Comparison of ENCODE assay signal across 10 mouse cellular contexts in genomic region chr17:21733049-21733448, GRCm38 (mm10). TPM values are rescaled to one million over a fixed set of nuclear protein-coding genes. Genes with fewer than 3 reads are reported as not detected.
DNase-seq lines count a peak whose midpoint lies in the region; TF ChIP-seq lines count a peak whose summit lies in the region.
"Had no signal": no experiment of that assay in that cellular context is flagged by ENCODE, and none has a peak within 500 bp of the region (broad histone marks: within the 10 kb centered on the region; RNA-seq: fewer than 3 reads in every experiment).

No protein-coding gene starts in this region.

- no peak overlapping the region for H3K27ac ChIP-seq in ES-E14 (ENCODE audit: insufficient read depth, low read depth, low read length, poor library complexity, severe bottlenecking)
- H3K27ac ChIP-seq in hindbrain, embryonic 10.5 days = peak overlapping the region; percentile 93

- no peaks in the 10 kb centered on the region for H3K27me3 ChIP-seq in hindbrain, embryonic 10.5 days (ENCODE audit: insufficient read depth, poor library complexity, severe bottlenecking)
- no peaks in the 10 kb centered on the region for H3K27me3 ChIP-seq in megakaryocyte, embryonic 14.5 days (replicated peaks)

- peaks cover 2% of the 10 kb centered on the region for H3K36me3 ChIP-seq in ES-E14 (ENCODE audit: control insufficient read depth, insufficient read depth, low read length, poor library complexity, severe bottlenecking)
- peaks cover 11% of the 10 kb centered on the region for H3K36me3 ChIP-seq in hindbrain, embryonic 10.5 days
- H3K36me3 ChIP-seq in megakaryocyte, embryonic 14.5 days (replicated peaks; ENCODE audit: low read length) = peaks cover 10% of the 10 kb centered on the region

- intact Hi-C loops in heart, postnatal 25 days (cut with DNase I) = loop anchor here (5.0 kb wide), 1 partner anchor 114 kb away; the partner anchor contains the start of gene Zfp820

- H3K4me1 ChIP-seq in ES-E14 (ENCODE audit: control insufficient read depth in 2 of 2, insufficient read depth in 2 of 2, low read length in 2 of 2, poor library complexity in 1 of 2) = peaks cover 0 to 2% of the 10 kb centered on the region in 2 experiments; a peak in 1 of 4 replicates
- peaks cover 8% of the 10 kb centered on the region for H3K4me1 ChIP-seq in hindbrain, embryonic 10.5 days (replicated peaks)
- H3K4me1 ChIP-seq in megakaryocyte, embryonic 14.5 days = peaks cover 12% of the 10 kb centered on the region

- peak overlapping the region; percentile 77 to 98; a peak in 3 of 4 replicates for H3K4me3 ChIP-seq in ES-E14 (ENCODE audit: insufficient read depth in 1 of 2, low read depth in 1 of 2, low read length in 2 of 2, poor library complexity in 1 of 2, severe bottlenecking in 1 of 2)
- peak overlapping the region; percentile 69 for H3K4me3 ChIP-seq in hindbrain, embryonic 10.5 days
- H3K4me3 ChIP-seq in megakaryocyte, embryonic 14.5 days (replicated peaks) = peak overlapping the region; percentile 92

- H3K9ac ChIP-seq in ES-E14 (ENCODE audit: insufficient read depth, low read depth, low read length, poor library complexity, severe bottlenecking) = no peak overlapping the region

- no peaks in the 10 kb centered on the region for H3K9me3 ChIP-seq in ES-E14 (ENCODE audit: control insufficient read depth, insufficient read depth, low read depth, low read length)
- no peaks in the 10 kb centered on the region for H3K9me3 ChIP-seq in hindbrain, embryonic 10.5 days
- no peaks in the 10 kb centered on the region for H3K9me3 ChIP-seq in megakaryocyte, embryonic 14.5 days

- in situ Hi-C loops in ES-E14 (cut with MboI; ENCODE audit: low sequenced_read_pairs in 2 of 2, unreplicated experiment in 2 of 2) = no loop called here

- 85% methylated on average over 4 of the region's 4 CpGs for WGBS in hindbrain, embryonic 10.5 days

- peak; percentile 79 for DNase-seq in heart, adult 11 months
- no peak for DNase-seq in heart, postnatal 25 days (ENCODE audit: low spot score)
- no peak for DNase-seq in ES-E14 (ENCODE audit: low read depth, low spot score)
- DNase-seq in hindbrain, embryonic 10.5 days (ENCODE audit: low spot score) = no peak
- DNase-seq in cerebellum, adult 9-11 months = no peak
- DNase-seq in thymus, postnatal 10 days (ENCODE audit: low spot score in 2 of 2) = no peak
- no peak for DNase-seq in layer of hippocampus, adult 18-20 months (ENCODE audit: low spot score in 2 of 2)

TF ChIP-seq in ES-E14, 5 proteins besides CTCF, POLR2A, EP300 and RAD21:
- TF ChIP-seq ZNF384 (IDR thresholded peaks at IDR 0.05; ENCODE audit: low read depth, low read length) = no peak
- TF ChIP-seq ZC3H11A (IDR thresholded peaks at IDR 0.05; ENCODE audit: borderline replicate concordance, low read depth, low read length) = no peak
- TF ChIP-seq MAFK (IDR thresholded peaks at IDR 0.05; ENCODE audit: insufficient read depth, low read depth, low read length) = no peak
- TF ChIP-seq CHD2 (IDR thresholded peaks at IDR 0.05; ENCODE audit: low read depth, low read length) = no peak
- TF ChIP-seq HCFC1 (IDR thresholded peaks at IDR 0.05; ENCODE audit: borderline replicate concordance, insufficient read depth, low read length) = no peak
TF ChIP-seq in ES-E14: peak in this region for 0.

RNA-seq across cellular contexts. Expression of gene Zfp229, which starts 2.5 kb away (rescaled TPM):
- 1 to 10 TPM; 7.3 to 7.4 TPM for total RNA-seq in heart, postnatal 25 days (2021)
- total RNA-seq in ES-E14 (2012; rRNA removed) = 47.0 and 47.5 TPM in 2 replicates
- 6.8 and 7.9 TPM in 2 replicates for polyA plus RNA-seq in hindbrain, embryonic 10.5 days (2016; fragmentation: Nextera tagmentation; extraction: Ambion mirVana)
- 0.72 TPM in 1 of 2 replicates, not detected in the other for polyA plus RNA-seq in megakaryocyte, embryonic 14.5 days (2012; ENCODE audit: insufficient read depth, low replicate concordance)
- 1 to 10 TPM; 3.8 to 3.9 TPM for total RNA-seq in layer of hippocampus, adult 18-20 months (2021)

RNA-seq across cellular contexts. Expression of gene Zfp760, which starts 25.5 kb away (rescaled TPM):
- total RNA-seq in heart, postnatal 25 days (2021) = 1 to 10 TPM; 1.8 to 1.9 TPM
- total RNA-seq in ES-E14 (2012; rRNA removed) = 9.7 and 10.0 TPM in 2 replicates
- 13.5 and 18.9 TPM in 2 replicates for polyA plus RNA-seq in hindbrain, embryonic 10.5 days (2016; fragmentation: Nextera tagmentation; extraction: Ambion mirVana)
- 0.04 TPM in 1 of 2 replicates, not detected in the other for polyA plus RNA-seq in megakaryocyte, embryonic 14.5 days (2012; ENCODE audit: insufficient read depth, low replicate concordance)
- 1 to 10 TPM; 7.3 to 8.6 TPM for total RNA-seq in layer of hippocampus, adult 18-20 months (2021)

RNA-seq across cellular contexts. Expression of gene Gm10226, which starts 41.4 kb away (rescaled TPM):
- total RNA-seq in heart, postnatal 25 days (2021) = 1 to 10 TPM; 1.5 to 2.0 TPM
- total RNA-seq in ES-E14 (2012; rRNA removed) = 3.4 TPM in 1 of 2 replicates, not detected in the other
- 10.5 and 11.6 TPM in 2 replicates for polyA plus RNA-seq in hindbrain, embryonic 10.5 days (2016; fragmentation: Nextera tagmentation; extraction: Ambion mirVana)
- polyA plus RNA-seq in megakaryocyte, embryonic 14.5 days (2012; ENCODE audit: insufficient read depth, low replicate concordance) = not detected in 2 replicates
- total RNA-seq in layer of hippocampus, adult 18-20 months (2021) = 1 to 10 TPM; 2.1 to 5.4 TPM
- total RNA-seq: common myeloid progenitor, adult 5-6 weeks had no signal
- polyA plus RNA-seq: C2C12 had no signal
